Mouse (Mus musculus): Measurements from ENCODE around the gene Adcy2.

The Adcy2 gene

DNA sequence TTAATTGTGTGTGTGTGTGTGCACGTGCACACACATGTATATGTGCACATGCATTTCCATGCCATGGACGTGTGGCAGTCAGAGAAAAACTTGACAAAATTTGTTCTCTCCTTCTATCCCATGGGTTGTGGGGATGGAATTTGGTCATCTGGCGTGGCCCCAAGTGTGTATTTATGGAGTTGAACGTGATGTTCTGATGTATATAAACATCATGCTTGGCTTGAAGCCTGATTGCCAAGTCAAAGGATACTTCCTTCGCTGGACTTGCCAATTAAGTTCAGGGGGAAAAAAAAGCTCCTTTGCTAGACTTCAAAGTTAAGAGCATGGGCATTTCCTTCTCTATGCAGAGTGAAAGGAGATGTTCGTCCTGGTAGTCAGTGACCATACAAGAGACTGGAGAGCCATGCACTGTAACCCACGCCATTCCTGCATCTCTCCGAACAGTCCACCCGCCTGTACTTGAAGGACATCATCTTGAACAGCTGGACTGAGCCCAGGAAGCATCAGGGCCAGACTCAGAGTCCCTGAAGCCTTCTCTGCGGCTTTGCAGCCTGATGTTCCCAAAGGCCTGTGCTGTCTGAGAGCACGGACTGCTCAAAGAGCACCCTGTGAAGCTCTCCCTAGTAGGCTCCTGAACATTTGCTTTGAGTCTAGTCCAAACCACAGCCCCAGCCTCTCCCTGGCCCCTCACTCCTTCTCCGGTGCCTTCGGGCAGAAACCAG, 178.3 kb downstream of the Adcy2 start:
- no peak for DNase-seq

- DNase-seq = no peak
Measured at GRCm38 (mm10) chr13:68815704-68816477, 183.4 kb downstream of the Adcy2 start.

DNA sequence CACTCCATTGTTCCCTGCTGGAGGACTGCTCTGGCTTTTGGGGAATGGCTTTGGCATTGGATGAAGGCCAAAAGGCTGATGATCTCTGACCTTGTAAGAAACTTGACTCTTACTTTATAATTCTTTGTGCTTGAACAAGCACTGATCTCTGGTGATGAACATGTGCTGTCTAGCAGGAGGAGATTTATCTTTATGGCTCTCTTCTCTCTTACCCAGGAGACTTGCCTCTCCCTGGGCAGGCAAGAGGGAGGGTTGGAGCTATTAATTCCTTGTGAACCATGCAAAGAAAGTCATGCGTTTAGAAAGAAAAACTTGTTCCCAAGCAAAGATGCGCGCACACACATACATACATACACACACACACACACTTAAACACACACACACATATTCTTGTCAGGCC, 188.2 kb downstream of the Adcy2 start:
- no peak for DNase-seq

DNA sequence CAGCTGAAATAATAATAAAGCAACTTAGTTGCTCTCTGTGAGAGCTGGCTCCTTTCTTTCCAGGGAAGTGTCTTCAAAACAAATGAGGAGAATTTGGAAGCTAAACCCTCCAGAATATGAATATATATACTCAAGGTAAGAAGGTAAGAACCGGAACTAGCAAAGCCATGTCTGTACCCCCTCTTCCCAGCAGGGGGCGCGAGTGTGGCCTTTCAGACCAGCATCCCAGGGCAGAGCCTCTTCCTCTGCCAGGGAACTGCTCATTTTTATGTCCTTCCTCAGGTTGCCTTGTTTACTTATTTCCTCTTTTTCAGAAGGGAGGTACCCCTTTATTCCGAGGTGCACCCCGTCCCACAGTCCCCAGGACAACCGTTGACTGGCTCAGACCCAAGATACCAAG, 199.6 kb downstream of the Adcy2 start:
- DNase-seq = no peak

DNA sequence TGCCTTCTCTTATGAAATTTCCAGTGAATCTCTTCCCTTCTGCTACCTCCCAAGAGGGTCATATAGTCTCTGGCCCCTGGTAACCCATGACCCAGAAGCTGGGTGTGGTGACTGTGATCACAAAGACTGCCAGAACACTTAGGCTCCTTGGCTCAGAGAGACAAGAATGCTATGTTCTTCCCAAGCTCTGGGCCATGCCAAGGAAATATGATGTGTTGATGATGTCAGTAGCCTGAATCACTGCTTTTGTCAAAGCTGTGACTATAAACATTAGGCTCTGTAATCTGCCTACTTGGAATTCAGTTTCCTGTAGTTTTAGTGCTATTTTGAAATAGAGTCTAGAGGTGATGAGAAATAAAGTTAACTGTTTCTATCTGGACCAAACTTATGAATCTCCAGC, 206.1 kb downstream of the Adcy2 start:
- DNase-seq = no peak

GRCm38 (mm10) chr13:68787286-68788061, 211.9 kb downstream of the Adcy2 start:
- no peak for DNase-seq

DNA sequence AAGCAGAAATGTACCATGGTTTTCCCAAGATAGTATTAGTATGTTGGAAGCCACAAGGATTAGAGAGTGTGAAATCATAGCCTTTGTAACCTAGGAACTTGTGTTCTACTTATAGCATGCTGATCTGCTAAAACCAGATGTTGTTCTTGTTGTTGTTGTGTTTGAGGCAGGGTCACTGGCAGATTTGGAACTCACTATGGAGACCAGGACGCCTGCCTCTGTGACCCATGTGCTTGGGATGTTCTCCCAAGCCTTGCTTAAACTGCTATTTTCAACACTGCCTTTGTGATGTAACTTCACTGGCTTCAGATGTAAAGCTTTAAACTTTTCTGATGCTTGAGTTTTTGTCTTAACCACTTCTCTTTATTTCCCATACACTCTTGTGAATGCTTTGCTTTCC, 216.2 kb downstream of the Adcy2 start:
- no peak for DNase-seq

GRCm38 (mm10) chr13:68778011-68778672, 221.2 kb downstream of the Adcy2 start:
- no peak for DNase-seq

DNA sequence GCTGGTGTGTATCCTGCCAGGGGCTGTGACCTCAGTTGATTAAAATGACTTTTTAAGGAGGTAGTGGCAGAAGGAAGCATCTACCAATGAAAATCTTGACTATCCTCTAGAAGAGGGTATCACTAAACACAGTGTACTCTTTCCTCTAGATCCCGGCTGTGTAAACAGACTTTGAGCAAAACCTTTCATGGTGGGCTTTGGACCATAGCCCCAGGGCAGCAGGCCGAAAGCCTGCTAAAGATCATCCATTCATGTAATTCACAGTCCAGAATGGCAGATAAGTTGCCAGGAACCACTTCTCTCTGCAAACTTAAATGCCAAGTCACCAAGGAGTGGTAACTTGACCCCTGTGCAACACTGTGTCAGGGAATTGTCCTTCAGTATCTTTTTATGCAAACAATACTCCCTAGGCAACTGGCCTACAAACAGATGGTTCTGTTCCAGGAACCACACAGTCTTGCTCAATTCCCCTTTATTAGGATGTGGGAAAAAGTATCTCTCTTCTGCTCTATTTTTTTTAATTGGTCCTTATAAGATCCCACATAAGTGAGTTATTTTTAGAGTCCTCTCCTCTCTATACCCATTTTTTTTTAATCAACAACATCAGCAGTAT, 225.6 kb downstream of the Adcy2 start:
- DNase-seq = no peak

GRCm38 (mm10) chr13:68768588-68768987, 230.8 kb downstream of the Adcy2 start:
- no peak for DNase-seq

- no peak for DNase-seq
Measured at GRCm38 (mm10) chr13:68765896-68766578, 233.3 kb downstream of the Adcy2 start.

DNA sequence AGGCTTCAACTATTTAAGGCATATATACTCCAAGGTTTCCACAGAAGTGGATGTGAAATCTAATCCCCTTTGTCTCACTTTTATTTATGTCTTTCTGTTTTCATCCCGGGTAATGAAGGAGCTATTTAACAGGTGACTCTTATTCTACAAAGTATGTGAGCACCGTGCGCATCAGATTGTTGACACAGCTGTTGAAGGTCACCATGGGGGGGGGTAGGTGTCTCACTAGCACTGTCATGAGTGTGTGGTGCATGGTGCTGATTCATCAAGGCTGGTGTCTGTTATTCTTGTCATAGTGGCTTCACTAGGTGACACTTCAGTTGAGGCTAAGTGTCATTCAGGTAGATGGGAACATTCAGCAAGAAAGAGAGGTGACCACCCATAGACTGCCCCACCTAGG, 234.7 kb downstream of the Adcy2 start:
- no peak for DNase-seq

DNA sequence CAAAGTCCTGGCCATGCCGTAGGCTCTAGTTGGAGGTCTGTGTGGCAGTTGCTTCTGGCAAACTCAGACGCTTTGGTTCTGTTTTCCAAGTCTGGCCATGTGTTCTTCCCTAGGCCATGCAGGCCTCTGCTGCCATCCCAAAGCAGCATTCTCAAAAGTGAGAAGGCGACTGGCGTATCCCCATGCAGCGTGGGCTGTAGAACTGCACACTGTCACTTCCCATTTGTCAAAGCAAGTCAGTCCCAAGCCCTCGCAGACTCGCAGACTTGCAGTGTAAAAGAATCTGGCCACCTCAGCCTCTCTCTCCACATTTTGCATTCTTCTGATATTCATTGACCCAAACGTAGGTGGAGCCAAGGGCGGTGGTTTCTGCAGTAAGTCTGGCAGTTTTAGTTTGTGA, 249.5 kb downstream of the Adcy2 start:
- DNase-seq = no peak

GRCm38 (mm10) chr13:68749370-68749769, 250.0 kb downstream of the Adcy2 start:
- no peak for DNase-seq

DNA sequence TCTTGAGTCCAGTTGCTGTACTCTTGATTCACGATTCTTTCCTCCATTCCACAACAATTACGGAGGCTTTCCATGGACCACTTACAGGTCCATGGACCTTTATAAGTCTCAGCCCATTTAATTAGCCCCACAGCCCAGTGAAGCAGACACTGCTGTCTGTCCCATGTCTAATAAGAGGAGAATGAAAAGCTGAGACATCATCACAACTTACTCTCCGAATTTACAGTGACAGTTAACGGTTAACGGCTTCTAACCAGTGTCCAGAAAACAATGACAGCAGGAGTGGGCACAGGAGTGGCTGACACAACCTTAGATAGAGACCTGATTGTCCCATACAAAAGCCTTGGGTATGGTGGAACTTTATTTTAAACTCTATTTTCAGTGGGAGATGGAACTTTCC, 253.9 kb downstream of the Adcy2 start:
- no peak for DNase-seq

GRCm38 (mm10) chr13:68712661-68713060, 286.7 kb downstream of the Adcy2 start:
- DNase-seq = no peak

- DNase-seq = no peak
Measured at GRCm38 (mm10) chr13:68707296-68707747, 292.0 kb downstream of the Adcy2 start.

DNA sequence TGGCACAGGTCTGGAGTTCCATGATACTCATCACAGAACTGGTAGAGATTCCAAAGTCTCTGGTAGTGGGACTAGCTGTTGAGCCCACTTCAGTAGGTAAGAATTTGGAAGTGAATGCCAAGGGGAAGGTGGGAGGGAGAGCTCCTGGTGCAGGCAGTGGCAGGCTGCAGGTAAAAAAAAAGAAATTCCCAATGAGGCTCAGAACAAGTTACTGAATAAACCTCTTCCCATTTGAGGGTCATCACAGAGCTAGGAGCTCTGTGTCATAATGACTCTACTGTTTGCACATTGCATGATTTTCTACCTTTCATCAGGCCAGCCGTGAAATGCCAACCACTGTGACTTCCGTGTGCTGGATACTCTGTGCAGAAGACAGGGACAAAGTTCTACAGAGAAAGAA, 314.4 kb downstream of the Adcy2 start:
- DNase-seq = no peak

- DNase-seq = no peak
Measured at GRCm38 (mm10) chr13:68680429-68680828, 318.9 kb downstream of the Adcy2 start.

DNA sequence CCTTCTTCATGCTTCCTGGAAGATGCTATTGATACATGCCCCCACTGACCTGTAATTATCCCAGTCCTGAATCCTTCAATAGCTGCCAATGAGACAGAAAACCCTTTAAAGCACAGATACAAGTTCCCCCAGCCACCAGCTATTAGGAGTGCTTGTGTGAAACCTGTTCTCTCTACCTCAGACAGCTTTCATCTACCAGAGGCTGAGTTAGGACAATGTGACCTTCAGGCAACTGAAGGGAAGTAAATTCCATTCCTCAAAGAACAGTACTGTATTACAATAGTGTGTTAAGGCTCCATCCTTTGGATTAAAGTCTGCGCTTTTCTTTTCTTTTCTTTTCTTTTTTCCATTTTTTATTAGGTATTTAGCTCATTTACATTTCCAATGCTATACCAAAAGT, 356.6 kb downstream of the Adcy2 start:
- DNase-seq = no peak

- DNase-seq = no peak
Measured at GRCm38 (mm10) chr13:68627041-68627440, 372.3 kb downstream of the Adcy2 start.

- DNase-seq = no peak
Measured at GRCm38 (mm10) chr13:68622792-68623191, 376.5 kb downstream of the Adcy2 start.
